ENCODE assay signal across 34 mouse cellular contexts in the genomic region with DNA sequence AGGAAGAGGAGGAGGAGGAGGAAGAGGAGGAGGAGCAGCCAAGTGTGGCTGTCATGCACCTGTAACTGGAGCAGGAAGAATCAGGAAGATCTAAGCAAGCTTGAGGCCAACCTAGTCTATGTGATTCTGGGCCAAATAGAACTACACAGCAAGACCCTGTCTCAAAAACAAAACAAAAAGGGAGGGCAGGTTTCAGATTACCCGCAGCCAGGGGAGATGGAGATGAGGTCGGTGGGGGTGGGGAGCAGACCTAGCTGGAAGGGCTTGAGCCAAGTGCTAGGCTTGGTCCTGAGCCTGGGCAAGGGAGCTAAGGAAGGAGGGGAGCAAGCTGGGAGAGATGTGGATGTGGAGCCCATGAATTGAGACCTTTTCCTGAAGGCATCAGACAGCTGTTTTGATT. TPM values are rescaled to one million over a fixed set of nuclear protein-coding genes. Genes with fewer than 3 reads are reported as not detected.
"Had no signal": no experiment of that assay in that cellular context is flagged by ENCODE, and none has a peak within 500 bp of the region (broad histone marks: within the 10 kb centered on the region; RNA-seq: fewer than 3 reads in every experiment).

No protein-coding gene starts in this region.

- DNase-seq: heart, postnatal 10 days; heart, postnatal 14 days; heart, postnatal 36 days; heart, postnatal 4 days; kidney, adult 11 months; kidney, adult 18-20 months; kidney, adult 8-10 months; kidney, adult 9 months; kidney, postnatal 10 days; kidney, postnatal 14 days; kidney, postnatal 25 days; kidney, postnatal 36 days; kidney, postnatal 4 days; layer of hippocampus, adult 9-11 months; layer of hippocampus, postnatal 36 days had no signal

- H3K27ac ChIP-seq: heart, embryonic 10.5 days; heart, embryonic 13.5 days; heart, embryonic 15.5 days; hindbrain, embryonic 10.5 days; hindbrain, embryonic 12.5 days; hindbrain, embryonic 13.5 days; hindbrain, embryonic 14.5 days; hindbrain, embryonic 15.5 days; hindbrain, postnatal 0 days; intestine, embryonic 15.5 days; kidney, embryonic 15.5 days; layer of hippocampus, adult 2 months; left cerebral cortex, adult 2 months had no signal

- H3K9ac ChIP-seq: heart, embryonic 12.5 days; heart, embryonic 13.5 days; heart, embryonic 15.5 days; hindbrain, embryonic 12.5 days; hindbrain, embryonic 13.5 days; hindbrain, embryonic 14.5 days; hindbrain, embryonic 15.5 days; intestine, embryonic 15.5 days; kidney, embryonic 15.5 days had no signal

- H3K9me3 ChIP-seq: heart, embryonic 13.5 days; heart, embryonic 15.5 days; hindbrain, embryonic 12.5 days; hindbrain, embryonic 13.5 days; hindbrain, embryonic 15.5 days; intestine, embryonic 15.5 days had no signal

- H3K36me3 ChIP-seq: heart, embryonic 10.5 days; heart, embryonic 12.5 days; heart, embryonic 13.5 days; heart, embryonic 15.5 days; hindbrain, embryonic 10.5 days; hindbrain, embryonic 12.5 days; hindbrain, embryonic 13.5 days; hindbrain, embryonic 15.5 days; intestine, embryonic 15.5 days; kidney, embryonic 15.5 days had no signal

- ATAC-seq: hindbrain, embryonic 16.5 days; hindbrain, postnatal 0 days; inflammation-experienced regulatory T-cells, adult 6 months; intestine, embryonic 15.5 days; intestine, embryonic 16.5 days; intestine, postnatal 0 days had no signal

- H3K4me2 ChIP-seq: heart, embryonic 11.5 days; heart, embryonic 12.5 days; heart, embryonic 13.5 days; heart, embryonic 15.5 days; hindbrain, embryonic 12.5 days; hindbrain, embryonic 13.5 days; hindbrain, embryonic 14.5 days; hindbrain, embryonic 15.5 days; intestine, embryonic 15.5 days; kidney, embryonic 15.5 days had no signal

- H3K4me3 ChIP-seq: heart, embryonic 10.5 days; heart, embryonic 12.5 days; heart, embryonic 13.5 days; heart, embryonic 15.5 days; hindbrain, embryonic 10.5 days; hindbrain, embryonic 12.5 days; hindbrain, embryonic 13.5 days; hindbrain, embryonic 15.5 days; intestine, embryonic 15.5 days; kidney, embryonic 15.5 days; layer of hippocampus, adult 2 months; left cerebral cortex, adult 2 months had no signal

RNA-seq across cellular contexts. Expression of gene Tekt2, which starts 18.7 kb away (rescaled TPM):
- polyA plus RNA-seq: inflammation-experienced regulatory T-cells, adult 6 months had no signal

RNA-seq across cellular contexts. Expression of gene Col8a2, which starts 20.2 kb away (rescaled TPM):
- polyA plus RNA-seq: inflammation-experienced regulatory T-cells, adult 6 months had no signal
